Mouse (Mus musculus): Measurements from ENCODE around the gene Mgea5. TPM values are rescaled to one million over a fixed set of nuclear protein-coding genes. Genes with fewer than 3 reads are reported as not detected.

Gene Mgea5
- total and polyA plus RNA-seq, 3 experiments = 66.4 to 69.8 (median 69.4) TPM

GRCm38 (mm10) chr19:45741431-45742217, 42.0 kb downstream of the Mgea5 start:
- dilution Hi-C loops (cut with MboI; ENCODE audit: extremely low pct_ligation_motif_present, extremely low pct_unique_long_range_greater_than_20kb, low sequenced_read_pairs) (no loop called here), in situ Hi-C loops (cut with MboI; ENCODE audit: low pct_ligation_motif_present, low pct_unique_long_range_greater_than_20kb, low sequenced_read_pairs) (loop anchor here (10.0 kb wide), 1 partner anchor 527 kb away; no protein-coding TSS in a partner anchor)
- TF ChIP-seq ZKSCAN1 (IDR thresholded peaks at IDR 0.05; ENCODE audit: borderline replicate concordance, low read depth, low read length) (no peak), E2F4 (IDR thresholded peaks at IDR 0.05; ENCODE audit: insufficient replicate concordance, low read depth, low read length) (no peak), MYC (IDR thresholded peaks at IDR 0.05; ENCODE audit: low read depth, low read length) (no peak), HCFC1 (IDR thresholded peaks at IDR 0.05; ENCODE audit: low read depth, low read length) (no peak), TBP (conservative IDR thresholded peaks at IDR 0.05; ENCODE audit: low read depth, low read length) (no peak), JUND (conservative IDR thresholded peaks at IDR 0.05; ENCODE audit: low read depth, low read length) (no peak), CTCF (conservative IDR thresholded peaks at IDR 0.05 in 1 of 2, IDR thresholded peaks at IDR 0.05 in 1 of 2; ENCODE audit: low read depth in 2 of 2, low read length in 2 of 2) (no peak), ZC3H11A (IDR thresholded peaks at IDR 0.05; ENCODE audit: low read depth, low read length) (no peak), RCOR1 (conservative IDR thresholded peaks at IDR 0.05; ENCODE audit: low read depth, low read length) (no peak), MEF2A (IDR thresholded peaks at IDR 0.05; ENCODE audit: borderline replicate concordance, low read depth, low read length) (no peak), CHD1 (IDR thresholded peaks at IDR 0.05; ENCODE audit: low read depth, low read length) (no peak), POLR2AphosphoS2 (IDR thresholded peaks at IDR 0.05; ENCODE audit: low read depth, low read length) (no peak)
- Histone ChIP-seq H3K27me3 (replicated peaks) (peaks cover 12% of the 10 kb centered on the region), H3K27ac (ENCODE audit: insufficient read depth, low read depth) (no peak overlapping the region), H3K79me2 (replicated peaks; ENCODE audit: control insufficient read depth, extremely low read depth, insufficient read depth, poor library complexity, severe bottlenecking) (no peaks in the 10 kb centered on the region), H3K9me3 (replicated peaks; ENCODE audit: low read length) (peaks cover 14% of the 10 kb centered on the region), H3K4me2 (ENCODE audit: insufficient read depth, low read depth, poor library complexity, severe bottlenecking) (no peak overlapping the region), H3K4me1 (ENCODE audit: control insufficient read depth in 1 of 2, insufficient read depth in 2 of 2) (peaks cover 0 to 6% of the 10 kb centered on the region in 2 experiments; a peak in 2 of 4 replicates), H3K9ac (ENCODE audit: insufficient read depth, low read depth) (no peak overlapping the region), H3K36me3 (replicated peaks in 1 of 2; ENCODE audit: control insufficient read depth in 1 of 2, insufficient read depth in 1 of 2, low read length in 1 of 2) (peaks cover 0 to 5% of the 10 kb centered on the region in 2 experiments), H3K4me3 (replicated peaks in 1 of 3; ENCODE audit: low read depth in 2 of 3, low read length in 2 of 3, poor library complexity in 1 of 3) (no peak overlapping the region)
- DNase-seq (ENCODE audit: extremely low read depth) = no peak

- Histone ChIP-seq H3K79me2 (replicated peaks; ENCODE audit: control insufficient read depth, extremely low read depth, insufficient read depth, poor library complexity, severe bottlenecking) (no peaks in the 10 kb centered on the region), H3K27me3 (replicated peaks) (peaks cover 12% of the 10 kb centered on the region), H3K4me3 (replicated peaks in 1 of 3; ENCODE audit: low read depth in 2 of 3, low read length in 2 of 3, poor library complexity in 1 of 3) (no peak overlapping the region), H3K36me3 (replicated peaks in 1 of 2; ENCODE audit: control insufficient read depth in 1 of 2, insufficient read depth in 1 of 2, low read length in 1 of 2) (peaks cover 0 to under 1% of the 10 kb centered on the region in 2 experiments), H3K27ac (ENCODE audit: insufficient read depth, low read depth) (no peak overlapping the region), H3K4me2 (ENCODE audit: insufficient read depth, low read depth, poor library complexity, severe bottlenecking) (no peak overlapping the region), H3K9me3 (replicated peaks; ENCODE audit: low read length) (peaks cover 14% of the 10 kb centered on the region), H3K9ac (ENCODE audit: insufficient read depth, low read depth) (no peak overlapping the region), H3K4me1 (ENCODE audit: control insufficient read depth in 1 of 2, insufficient read depth in 2 of 2) (no peaks in the 10 kb centered on the region)
- dilution Hi-C loops (cut with MboI; ENCODE audit: extremely low pct_ligation_motif_present, extremely low pct_unique_long_range_greater_than_20kb, low sequenced_read_pairs) (no loop called here), in situ Hi-C loops (cut with MboI; ENCODE audit: low pct_ligation_motif_present, low pct_unique_long_range_greater_than_20kb, low sequenced_read_pairs) (loop anchor here (10.0 kb wide), 1 partner anchor 526 kb away; no protein-coding TSS in a partner anchor)
- no peak for DNase-seq (ENCODE audit: extremely low read depth)
- no peak for TF ChIP-seq TCF12 (IDR thresholded peaks at IDR 0.05; ENCODE audit: low read depth, low read length)
- no peak for TF ChIP-seq USF1 (IDR thresholded peaks at IDR 0.05; ENCODE audit: low read depth, low read length)
- no peak for TF ChIP-seq IRF4 (IDR thresholded peaks at IDR 0.05; ENCODE audit: low read depth, low read length)
- TF ChIP-seq CHD1 (IDR thresholded peaks at IDR 0.05; ENCODE audit: low read depth, low read length) = no peak
- TF ChIP-seq SMC3 (IDR thresholded peaks at IDR 0.05; ENCODE audit: low read depth, low read length) = no peak
- TF ChIP-seq NRF1 (IDR thresholded peaks at IDR 0.05; ENCODE audit: low read depth, low read length) = no peak
- TF ChIP-seq ETS1 (conservative IDR thresholded peaks at IDR 0.05; ENCODE audit: low read depth, low read length) = no peak
- TF ChIP-seq CTCF (conservative IDR thresholded peaks at IDR 0.05 in 1 of 2, IDR thresholded peaks at IDR 0.05 in 1 of 2; ENCODE audit: low read depth in 2 of 2, low read length in 2 of 2) = no peak
- no peak for TF ChIP-seq ZMIZ1 (IDR thresholded peaks at IDR 0.05; ENCODE audit: low read depth, low read length)
These were observed 42.8 kb downstream of the Mgea5 start for GRCm38 (mm10) chr19:45740817-45741216.

Measured in CH12.LX (cell line).